Mouse (Mus musculus): Measurements from ENCODE around the gene Gm20388.

GRCm38 (mm10) chr8:122546811-122547453 lies 2636.3 kb downstream of the Gm20388 start:
- no peak for TF ChIP-seq EP300 (IDR thresholded peaks at IDR 0.05; ENCODE audit: low read depth)
- TF ChIP-seq CTCF (IDR thresholded peaks at IDR 0.05; ENCODE audit: low read depth) = no peak

Measured in liver, embryonic 14.5 days (tissue).